Mouse (Mus musculus): ENCODE data around the gene 2610528J11Rik. TPM values are rescaled to one million over a fixed set of nuclear protein-coding genes. Genes with fewer than 3 reads are reported as not detected.
"Not testable (repeated sequence)": the region's sequence is repeated elsewhere in the genome, so short reads cannot be mapped to it uniquely, and the experiment has no call there.

2610528J11Rik gene
- total RNA-seq, 4 experiments from 2014 or later = not detected

DNA sequence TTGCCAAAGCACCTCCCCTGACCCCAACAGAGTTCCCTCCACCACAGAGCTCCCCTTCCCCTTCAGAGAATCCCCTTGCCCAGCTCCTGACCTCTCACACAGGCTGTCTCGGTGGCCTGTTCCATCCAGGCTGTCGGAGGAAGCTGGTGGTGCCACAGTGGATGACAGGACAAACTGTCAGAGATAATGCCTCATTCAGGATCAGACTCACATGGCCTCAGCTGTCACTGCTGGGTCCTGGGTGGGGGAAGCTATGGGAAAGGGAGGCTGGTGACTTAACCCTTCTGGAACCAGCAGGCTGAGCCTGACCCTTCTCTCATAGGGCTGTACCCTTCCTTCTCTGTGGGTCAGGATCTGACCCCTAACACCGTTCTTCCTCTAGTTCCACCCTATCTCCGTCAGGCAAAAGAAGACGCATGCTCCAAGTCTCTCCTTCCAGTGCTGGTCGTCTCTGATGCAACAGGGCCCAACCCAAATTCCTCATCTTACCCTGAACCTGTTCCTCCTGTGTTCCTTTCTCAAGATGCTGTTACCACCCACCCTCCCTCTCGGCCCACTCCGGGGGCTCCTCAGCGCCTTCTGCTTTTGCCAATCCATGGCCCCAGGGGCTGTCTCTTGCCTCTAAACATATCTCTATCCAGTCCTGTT lies 15.8 kb downstream of the 2610528J11Rik start:
- no peak for DNase-seq (ENCODE audit: low spot score)

DNA sequence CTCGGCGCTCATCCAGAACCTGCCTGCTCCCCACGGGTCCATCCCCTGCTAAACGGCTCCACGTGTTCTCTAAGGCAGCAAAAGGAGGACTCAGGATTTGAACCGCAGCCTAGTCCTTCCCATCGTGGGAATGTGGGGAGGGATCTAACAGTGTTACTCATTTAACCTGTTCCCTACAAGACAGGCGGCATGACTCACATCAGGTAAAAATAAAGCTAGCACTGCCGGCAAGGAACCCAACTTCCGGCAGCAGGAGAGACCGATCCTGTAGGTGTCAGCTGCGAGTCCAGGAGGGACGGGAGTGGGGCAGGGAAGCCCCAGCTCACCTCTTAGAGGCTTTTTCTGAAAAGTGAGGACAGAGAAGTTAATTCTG lies 16.3 kb downstream of the 2610528J11Rik start:
- no peak for DNase-seq (ENCODE audit: low spot score)

DNA sequence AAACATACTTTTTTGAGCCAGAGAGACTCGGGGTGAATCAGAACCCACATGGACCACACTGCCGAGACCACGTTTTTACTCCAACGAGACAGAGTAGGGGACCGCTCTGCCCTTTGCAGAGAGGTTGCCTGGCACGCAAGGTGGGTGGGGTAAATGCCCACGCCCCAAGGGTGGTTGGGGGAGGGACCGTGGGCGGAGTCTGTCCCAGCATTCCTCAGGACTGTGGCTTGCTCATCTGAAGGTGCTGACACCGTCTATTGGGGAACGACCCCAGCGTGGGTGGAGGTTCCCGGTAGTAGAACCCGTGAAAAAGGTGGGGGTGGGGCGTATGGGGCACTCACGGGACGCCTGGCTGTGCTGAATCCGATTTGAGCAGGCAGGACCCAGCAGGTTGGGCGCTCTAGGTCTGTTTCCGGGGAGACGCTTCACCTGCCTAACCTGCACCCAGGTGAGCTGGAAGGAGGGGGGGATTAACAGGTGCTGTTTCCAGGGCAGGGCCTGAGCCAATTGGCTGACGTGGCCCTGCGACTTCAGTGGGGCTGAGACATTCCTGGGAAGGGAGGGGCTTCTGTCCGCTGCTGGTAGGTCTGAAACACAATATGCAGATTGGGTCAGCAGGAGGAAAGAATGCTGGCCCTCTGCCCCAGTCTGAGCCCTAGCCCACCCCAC lies 16.9 kb downstream of the 2610528J11Rik start, which contains the start of gene Tmem125:
Gene Tmem125, minus strand, starts transcription at position 453 of the 669 bp plus-strand sequence.
- no peak for DNase-seq (ENCODE audit: low spot score)

DNA sequence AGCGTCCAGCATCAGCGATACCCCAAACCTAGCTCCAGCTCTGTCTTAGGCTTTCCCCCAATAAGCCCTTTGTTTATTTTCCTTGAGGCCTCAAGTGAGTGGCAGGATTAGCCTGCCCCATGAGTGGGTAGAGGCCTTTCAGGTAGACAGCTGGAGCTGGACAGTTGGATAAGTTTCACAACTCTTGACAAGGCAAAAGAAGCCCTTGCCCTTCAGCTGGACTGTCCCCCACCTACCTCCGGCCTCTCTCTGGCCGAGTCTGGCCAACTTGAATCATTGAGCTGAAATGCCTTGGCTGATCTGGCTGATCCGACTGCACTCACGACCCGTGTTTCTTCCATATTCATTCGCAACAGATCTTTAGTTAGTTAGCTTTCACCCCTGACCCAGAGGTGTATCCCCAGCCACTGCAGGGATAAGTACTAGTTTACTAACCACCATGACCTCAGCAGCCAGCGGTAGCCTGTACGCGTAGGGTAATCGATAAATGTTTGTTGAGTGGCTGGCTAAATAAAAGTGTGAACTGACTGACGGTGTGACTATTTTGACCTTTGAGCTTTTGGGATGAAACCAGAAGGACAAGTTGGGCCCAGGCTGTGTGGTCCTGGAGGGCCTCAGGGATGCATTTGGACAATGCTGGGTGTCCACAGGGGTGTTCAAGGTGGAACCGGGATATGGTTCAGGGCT lies 17.8 kb downstream of the 2610528J11Rik start:
- DNase-seq (ENCODE audit: low spot score) = no peak

DNA sequence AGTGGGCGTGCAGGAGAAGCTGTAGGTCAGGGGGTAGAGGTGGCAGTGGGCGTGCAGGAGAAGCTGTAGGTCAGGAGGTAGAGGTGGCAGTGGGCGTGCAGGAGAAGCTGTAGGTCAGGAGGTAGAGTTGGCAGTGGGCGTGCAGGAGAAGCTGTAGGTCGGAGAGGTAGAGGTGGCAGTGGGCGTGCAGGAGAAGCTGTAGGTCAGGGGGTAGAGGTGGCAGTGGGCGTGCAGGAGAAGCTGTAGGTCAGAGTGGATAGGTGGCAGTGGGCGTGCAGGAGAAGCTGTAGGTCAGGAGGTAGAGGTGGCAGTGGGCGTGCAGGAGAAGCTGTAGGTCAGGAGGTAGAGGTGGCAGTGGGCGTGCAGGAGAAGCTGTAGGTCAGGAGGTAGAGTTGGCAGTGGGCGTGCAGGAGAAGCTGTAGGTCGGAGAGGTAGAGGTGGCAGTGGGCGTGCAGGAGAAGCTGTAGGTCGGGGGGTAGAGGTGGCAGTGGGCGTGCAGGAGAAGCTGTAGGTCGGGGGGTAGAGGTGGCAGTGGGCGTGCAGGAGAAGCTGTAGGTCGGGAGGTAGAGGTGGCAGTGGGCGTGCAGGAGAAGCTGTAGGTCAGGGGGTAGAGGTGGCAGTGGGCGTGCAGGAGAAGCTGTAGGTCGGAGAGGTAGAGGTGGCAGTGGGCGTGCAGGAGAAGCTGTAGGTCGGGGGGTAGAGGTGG lies 20.8 kb downstream of the 2610528J11Rik start:
- peak; percentile 46 for DNase-seq (ENCODE audit: low spot score)

DNA sequence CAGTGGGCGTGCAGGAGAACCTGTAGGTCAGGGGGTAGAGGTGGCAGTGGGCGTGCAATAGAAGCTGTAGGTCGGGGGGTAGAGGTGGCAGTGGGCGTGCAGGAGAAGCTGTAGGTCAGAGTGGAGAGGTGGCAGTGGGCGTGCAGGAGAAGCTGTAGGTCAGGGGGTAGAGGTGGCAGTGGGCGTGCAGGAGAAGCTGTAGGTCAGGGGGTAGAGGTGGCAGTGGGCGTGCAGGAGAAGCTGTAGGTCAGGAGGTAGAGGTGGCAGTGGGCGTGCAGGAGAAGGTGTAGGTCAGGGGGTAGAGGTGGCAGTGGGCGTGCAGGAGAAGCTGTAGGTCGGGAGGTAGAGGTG lies 21.3 kb downstream of the 2610528J11Rik start:
- DNase-seq (ENCODE audit: low spot score) = not testable (repeated sequence)

DNA sequence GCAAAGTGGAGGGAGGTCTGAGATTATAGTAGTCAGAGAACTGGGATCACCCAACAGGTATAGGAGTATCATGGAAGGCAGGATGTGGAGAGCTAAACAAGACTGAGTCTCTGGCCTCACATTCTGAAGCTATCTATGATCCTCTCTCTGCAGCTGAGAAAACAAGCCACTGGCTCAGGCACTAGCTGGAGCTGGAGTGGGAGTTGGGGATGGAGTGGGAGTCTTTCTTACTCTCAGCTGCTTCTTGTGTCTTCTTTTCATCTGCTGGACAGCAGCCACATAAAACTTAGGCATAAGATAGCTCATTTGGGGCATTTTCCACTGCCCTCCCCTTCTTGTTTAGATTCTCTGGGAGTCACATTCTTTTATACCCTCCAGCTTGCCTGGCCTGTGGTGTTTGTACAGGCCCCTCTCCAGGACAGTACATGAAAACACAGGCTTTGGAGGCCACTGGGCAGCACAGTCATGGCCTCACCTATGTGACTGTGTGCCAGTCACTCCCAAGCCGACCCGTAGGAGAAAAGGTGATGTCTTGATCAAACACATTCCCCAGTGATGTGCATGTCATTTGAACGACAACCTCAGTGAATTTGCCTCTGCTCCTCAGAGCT lies 26.3 kb downstream of the 2610528J11Rik start:
- DNase-seq (ENCODE audit: low spot score) = no peak

DNA sequence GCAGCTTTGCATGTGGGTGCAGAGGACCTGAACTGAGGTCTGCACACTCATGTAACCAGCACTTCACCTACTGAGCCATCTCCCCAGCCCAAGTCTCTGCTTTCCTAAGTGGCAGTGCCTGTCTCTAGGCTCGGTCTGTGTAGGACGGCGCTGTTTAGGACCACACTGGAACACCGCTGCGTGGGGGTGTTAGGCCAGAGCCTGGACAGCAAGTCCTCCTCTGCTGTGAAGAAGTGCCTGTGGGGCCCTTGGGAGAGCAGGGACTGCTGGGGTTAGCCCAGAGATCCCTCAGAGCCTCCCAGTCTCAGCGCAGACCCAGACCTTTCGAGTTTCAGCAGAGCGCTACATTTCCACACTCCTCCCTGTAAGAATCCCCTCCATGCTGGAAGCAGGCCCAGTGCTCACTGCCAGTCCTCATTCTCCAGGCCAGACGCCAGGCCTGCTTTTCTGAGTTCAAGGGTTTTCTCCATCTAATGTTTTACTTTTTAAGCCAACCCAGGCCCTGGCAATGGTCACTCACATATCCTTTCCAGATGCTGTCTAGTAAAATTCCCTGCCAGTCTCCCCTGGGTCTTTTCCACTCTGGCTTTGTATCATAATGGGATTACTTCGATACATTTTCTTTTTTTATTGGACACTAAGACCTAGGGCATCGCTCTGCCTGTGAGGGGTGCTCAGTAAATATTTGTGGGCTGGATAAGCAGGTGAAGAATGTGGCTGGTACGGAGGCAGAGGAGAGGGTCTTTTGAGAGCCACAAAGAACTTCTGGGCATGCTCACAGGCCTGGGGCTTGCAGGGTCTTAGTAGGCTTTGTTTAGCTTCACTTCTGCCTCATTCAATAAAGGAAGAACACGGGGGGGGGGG lies 37.5 kb downstream of the 2610528J11Rik start:
- no peak for DNase-seq (ENCODE audit: low spot score)

DNA sequence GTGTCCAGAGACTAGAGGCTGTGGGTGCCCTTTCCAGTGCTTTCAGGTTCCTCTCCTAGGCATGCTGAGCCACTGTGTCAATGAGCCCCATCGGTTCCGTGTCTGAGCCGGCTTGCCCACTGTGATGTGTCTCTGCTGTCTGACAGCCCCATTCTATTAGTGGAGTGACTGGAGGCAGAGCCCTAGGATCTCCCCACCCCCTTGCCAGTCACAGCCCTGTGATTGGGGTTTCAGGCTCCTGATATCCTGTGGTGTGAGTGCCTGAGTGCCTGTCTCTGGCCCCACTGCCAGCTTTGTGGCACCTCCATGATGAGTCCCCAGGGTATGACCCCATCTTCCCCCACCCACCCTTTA lies 38.1 kb downstream of the 2610528J11Rik start:
- no peak for DNase-seq (ENCODE audit: low spot score)

DNA sequence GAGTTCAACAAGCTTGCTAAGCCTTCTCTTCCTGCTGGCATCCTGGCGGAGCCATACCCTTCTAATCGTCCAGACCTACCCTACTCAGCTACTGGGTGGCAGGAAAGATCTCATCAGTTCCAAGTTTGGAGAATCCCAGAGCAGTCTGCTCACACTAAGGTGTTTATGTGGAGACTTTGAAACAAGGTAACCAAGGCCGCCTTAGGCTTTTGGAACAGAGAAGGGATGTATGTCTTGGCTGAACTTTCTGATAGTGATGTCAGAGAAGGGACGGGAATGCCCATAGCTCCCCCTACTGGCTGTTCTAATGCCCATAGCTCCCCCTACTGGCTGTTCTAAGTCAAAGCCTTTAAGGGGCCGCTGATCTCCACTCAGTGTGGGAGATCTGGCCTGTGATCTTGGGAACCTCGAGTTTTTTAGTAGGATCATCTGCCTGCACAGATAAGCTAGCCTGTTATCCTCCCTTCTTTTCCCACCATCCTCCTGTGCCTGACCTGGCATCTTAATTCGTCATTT lies 39.4 kb downstream of the 2610528J11Rik start:
- DNase-seq (ENCODE audit: low spot score) = peak; percentile 55

DNA sequence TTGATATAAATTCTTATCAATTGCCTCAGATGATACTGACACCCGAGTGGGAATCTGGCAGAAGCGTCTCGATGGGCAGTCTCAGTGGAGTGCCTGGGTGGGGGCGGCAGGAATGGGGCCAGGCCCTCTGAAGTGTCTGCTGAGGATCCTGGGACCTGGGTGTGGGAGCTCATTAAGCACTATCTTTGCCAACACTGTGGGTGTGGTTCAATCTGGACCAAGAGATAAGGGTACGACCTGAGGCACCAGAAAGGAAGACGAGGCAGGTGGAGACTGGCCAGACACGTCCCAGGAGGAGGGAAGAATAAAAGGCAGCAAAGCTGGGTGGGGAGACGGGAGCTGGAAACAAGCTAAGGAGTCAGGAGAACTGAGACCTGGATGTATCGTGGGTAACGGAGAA lies 41.9 kb downstream of the 2610528J11Rik start:
- no peak for DNase-seq (ENCODE audit: low spot score)

DNA sequence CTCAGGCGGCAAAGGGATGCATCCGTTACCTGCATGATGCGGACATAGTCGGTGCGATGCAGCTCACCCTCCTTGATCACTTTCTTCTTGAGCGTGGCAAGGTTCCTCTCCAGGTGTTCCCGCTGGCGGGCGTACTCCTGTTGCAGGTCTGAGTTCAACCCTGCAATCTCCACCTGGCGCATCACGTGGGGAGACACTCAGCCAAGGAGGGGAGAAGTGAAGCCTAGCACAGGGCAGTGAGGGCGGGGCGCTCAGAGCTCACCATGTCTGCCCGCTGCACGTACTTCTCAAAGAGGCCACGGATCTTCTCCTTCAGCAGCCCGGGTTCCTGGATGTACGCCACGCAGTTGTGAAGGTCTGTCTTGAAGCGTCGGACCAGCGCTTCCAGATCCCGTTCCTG lies 42.5 kb downstream of the 2610528J11Rik start:
- no peak for DNase-seq (ENCODE audit: low spot score)

DNA sequence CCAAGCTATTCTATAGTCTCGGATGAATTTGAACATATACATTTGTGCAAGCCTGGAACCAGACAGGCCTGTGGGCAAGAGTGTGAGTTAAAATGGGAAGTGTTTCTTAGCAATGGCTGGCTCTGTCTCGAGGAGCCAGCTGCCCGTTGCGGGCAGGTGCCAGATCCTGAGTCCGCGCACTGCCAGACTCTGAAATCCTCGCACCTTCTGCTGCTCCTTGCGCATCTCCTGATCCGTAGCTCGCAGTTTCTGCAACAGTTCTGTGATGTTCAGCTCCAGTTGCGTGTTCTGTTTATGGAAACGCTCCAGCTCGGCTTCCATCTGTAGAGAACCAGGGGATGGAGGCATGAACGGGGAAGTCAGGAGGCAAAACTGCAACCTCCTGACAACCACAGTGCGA lies 44.6 kb downstream of the 2610528J11Rik start:
- DNase-seq (ENCODE audit: low spot score) = no peak

DNA sequence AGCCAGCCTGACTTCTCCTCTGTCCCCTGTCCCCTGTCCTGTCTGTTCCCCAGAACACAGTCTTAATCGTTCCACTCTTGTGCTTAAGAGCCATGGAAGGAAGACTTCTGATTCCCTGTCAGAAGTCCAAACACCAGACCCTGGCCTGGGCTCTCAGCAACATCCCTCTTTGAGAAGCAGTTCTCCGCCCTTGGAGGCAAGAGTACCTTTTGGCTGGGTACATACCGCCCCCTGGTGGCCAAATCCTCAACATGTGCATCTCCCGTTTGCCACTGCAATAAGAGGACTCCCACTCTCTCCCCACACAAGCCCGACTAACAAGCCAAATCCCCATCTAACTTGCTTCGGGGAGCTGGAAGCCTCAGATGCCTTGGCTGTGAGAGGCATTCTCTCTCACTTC lies 49.3 kb downstream of the 2610528J11Rik start:
- DNase-seq (ENCODE audit: low spot score) = peak; percentile 57

DNA sequence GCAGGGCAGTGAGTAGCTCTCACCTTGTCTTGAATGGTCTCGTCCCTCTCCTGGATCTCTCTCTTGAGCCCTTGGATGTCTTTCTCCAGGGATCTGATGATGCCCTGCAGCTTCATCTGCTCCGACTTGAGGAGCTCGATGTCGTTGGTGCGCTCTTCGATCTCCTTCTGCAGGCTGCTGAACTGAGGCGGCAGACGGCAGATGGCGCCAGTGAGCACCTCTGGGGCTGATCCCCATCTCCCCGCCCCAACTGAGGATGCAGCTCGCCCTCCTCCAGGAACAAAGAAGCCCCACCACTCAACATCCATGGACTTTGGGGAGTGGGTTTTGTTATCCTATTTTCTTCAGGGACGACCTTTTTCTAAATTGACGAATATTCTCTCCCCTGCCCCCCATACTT lies 52.5 kb downstream of the 2610528J11Rik start:
- DNase-seq (ENCODE audit: low spot score) = no peak

Other genes starting within 250 kb of the 2610528J11Rik start
- 1 to 10 TPM; 3.6 to 6.8 (median 4.6) TPM for gene Ptprf, start 235.6 kb upstream of the 2610528J11Rik start, total RNA-seq (2022)
- gene Szt2, start 117.7 kb upstream of the 2610528J11Rik start, total RNA-seq (2022) = 10 to 100 TPM; 10.3 to 13.0 (median 11.7) TPM
- gene Med8, start 117.7 kb upstream of the 2610528J11Rik start, total RNA-seq (2022) = 10 to 100 TPM; 28.8 to 42.8 (median 36.2) TPM
- gene Elovl1, start 98.9 kb upstream of the 2610528J11Rik start, total RNA-seq (2022) = 10 to 100 TPM; 14.8 to 17.7 (median 16.2) TPM
- 1 to 10 TPM in 3 of 4 experiments, under 1 TPM in 1; 0.47 to 1.4 (median 1.0) TPM for gene Cdc20, start 89.6 kb upstream of the 2610528J11Rik start, total RNA-seq (2022)
- gene Mpl, start 69.5 kb upstream of the 2610528J11Rik start, total RNA-seq (2022) = under 1 TPM; 0.41 to 0.97 (median 0.51) TPM
- 10 to 100 TPM; 50.0 to 57.6 (median 56.7) TPM for gene Tie1, start 36.9 kb upstream of the 2610528J11Rik start, total RNA-seq (2022)
- under 1 TPM in 2 of 4 experiments, not detected in 2; 0.12 to 0.23 TPM for gene Tmem125, start 17.0 kb downstream of the 2610528J11Rik start, total RNA-seq (2022)
- under 1 TPM in 1 of 4 experiments, not detected in 3; 0.06 TPM for gene Cfap57, start 93.8 kb downstream of the 2610528J11Rik start, total RNA-seq (2022)
- gene Ebna1bp2, start 93.8 kb downstream of the 2610528J11Rik start, total RNA-seq (2022) = 10 to 100 TPM; 26.6 to 42.0 (median 37.1) TPM
- not detected for gene Olfr62, start 132.0 kb downstream of the 2610528J11Rik start, total RNA-seq (2022)
- gene Olfr1342, start 165.8 kb downstream of the 2610528J11Rik start, total RNA-seq (2022) = not detected
- not detected for gene Olfr1341, start 176.5 kb downstream of the 2610528J11Rik start, total RNA-seq (2022)
- gene Olfr1340, start 193.1 kb downstream of the 2610528J11Rik start, total RNA-seq (2022) = not detected
- not detected for gene Olfr1339, start 205.2 kb downstream of the 2610528J11Rik start, total RNA-seq (2022)
- gene Olfr1338, start 231.7 kb downstream of the 2610528J11Rik start, total RNA-seq (2022) = not detected